Mouse (Mus musculus) kidney, adult 11 months (tissue): ENCODE measurements at regions not wholly inside any gene's neighbourhood (a gene's known extent, or its start where the extent isn't known, plus 50 kb on each side); places are given as distances from the start of the nearest gene placed in this dataset.

Source experiments
- DNase-seq: peaks from one replicate; pipeline ENCODE4 v3.0.0; 2022

DNA sequence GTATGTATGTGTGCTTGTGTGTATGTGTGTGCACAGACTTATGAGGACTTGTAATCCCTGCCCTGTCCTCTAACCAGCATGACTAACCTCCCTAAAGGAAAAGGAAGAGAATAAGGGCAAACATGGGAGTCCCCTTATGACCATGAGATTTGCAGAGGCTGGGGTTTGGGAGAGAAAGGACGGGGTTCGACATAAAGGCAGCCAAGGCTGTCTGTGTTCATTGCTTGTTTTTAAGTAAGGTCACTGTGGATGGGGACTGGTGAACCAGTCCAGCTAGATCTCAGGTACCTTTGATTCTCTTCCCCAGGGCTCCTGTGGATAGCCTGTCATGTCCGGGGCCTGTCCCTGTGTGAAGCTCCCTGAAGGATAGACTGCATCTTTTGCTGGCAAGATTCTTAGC lies 55.6 kb downstream of the Irf2bp2 start:
- no peak for DNase-seq

DNA sequence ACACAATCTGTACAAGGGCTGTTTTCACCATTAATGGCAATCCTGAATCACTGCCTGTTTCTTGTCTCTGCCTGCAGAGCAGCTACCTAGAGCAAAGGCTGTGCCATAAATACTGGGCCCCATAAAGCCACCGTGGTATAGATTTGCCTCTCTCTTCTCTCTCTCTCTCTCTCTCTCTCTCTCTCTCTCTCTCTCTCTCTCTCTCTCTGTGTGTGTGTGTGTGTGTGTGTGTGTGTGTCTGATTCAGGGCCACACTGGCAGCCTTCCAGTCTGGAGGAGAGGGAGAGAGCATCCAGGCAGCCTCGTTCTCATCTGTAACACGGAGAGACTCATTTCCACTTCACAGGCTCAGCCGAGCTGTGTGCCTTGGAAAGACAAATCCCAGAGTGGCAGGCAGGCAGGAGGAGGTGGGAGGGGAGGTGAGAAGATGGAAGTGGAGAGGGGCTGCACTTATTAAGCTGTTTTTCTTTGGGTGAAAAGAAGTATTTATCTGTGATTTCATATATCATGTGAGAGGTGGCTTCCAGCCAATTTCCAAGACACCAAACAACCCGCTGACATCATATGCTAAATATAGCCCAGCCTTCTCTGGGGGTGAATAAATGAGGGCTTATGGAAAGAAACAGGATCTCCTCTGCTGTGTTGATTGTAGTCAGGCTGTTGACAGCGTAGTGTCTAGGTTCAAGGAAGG lies 56.7 kb downstream of the Irf2bp2 start:
- DNase-seq = peak; percentile 52

DNA sequence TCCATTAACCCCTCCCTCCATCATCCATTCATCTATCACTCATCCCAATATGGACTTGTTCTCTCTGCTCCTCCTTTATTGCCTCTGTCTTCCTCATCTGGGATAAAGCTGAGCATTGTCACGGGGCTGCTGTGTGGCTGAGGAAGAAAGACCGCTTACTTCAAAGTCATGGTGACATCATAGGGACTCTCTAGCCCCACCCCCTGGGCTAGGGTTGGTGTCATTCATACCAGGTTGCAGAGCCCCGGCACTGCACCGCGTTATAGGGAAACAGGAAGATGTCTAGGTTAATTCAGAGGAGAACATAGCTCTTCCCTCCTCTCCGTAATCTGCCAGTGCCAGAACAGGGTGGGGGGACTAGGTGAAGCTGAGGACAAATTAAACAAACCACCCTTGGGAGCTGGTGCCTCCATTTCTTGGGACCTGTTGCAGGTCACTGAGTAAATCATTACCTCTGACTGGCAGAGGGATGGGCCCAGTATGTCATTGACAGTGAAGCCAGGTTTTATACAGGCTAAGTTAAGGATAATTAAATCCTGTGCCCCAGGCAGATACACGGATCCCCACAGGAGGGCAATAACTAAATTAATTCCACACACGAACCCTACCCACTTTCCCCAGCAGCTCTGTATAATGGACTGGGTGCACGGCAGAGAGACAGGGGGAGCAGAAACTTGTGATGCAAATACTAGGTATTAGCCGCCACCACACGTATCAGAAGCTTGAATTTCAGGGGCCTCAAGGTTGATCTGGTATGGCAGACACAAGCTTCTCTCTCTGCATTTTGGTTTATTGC lies 57.5 kb downstream of the Irf2bp2 start:
- peak; percentile 56 for DNase-seq

DNA sequence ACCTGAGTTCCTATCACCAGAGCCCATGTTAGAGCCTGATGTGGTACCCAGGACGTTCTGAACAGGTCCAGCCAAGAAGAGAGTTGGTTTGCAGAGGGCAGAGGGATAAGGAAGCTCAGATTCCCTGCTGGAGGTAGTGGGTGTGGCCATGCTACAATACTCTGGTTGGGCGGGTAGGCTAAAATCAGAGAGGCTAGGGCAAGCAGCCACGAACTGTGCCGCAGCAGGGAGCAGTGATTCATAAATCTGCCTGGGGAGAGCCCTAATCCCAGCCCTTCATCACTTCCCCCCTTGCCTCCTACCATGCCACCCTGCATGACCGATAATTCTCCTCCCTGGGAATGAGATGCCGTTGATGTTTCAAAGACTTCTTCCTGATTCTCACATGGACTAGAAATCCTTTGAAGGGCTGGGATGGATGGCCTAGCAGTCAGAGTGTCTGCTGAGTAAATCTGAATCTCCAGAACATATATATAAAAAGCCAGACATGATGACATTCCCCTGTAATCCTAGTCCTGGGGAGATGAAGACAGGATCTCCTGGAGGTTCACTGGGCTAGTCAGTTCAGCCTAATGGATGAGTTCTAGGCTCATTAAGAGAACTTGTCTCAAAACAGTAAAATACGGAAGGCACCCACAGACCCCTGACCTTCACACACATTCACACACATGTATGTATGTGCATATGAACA lies 57.6 kb upstream of the Tarbp1 start:
- DNase-seq = no peak

DNA sequence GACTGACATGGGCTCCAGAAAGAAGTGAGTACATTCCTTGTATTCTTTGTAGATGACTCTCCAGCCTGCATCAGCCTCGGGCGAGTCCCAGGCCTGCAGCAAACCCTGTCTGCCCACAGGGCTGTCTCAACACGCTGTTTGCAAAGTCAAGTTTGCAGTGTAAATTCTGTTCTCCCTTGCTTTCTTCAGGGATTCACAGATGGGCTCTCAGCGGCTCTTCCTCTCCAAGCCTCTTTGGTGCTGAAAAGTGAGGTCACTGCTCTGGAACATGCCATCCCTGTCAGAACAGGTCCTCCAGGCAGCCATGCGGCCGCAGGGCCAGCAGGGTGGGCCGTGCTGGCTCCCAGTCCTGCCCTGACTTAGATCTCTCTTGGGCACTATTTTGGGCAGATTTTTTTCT lies 56.6 kb upstream of the Tarbp1 start:
- DNase-seq = no peak

DNA sequence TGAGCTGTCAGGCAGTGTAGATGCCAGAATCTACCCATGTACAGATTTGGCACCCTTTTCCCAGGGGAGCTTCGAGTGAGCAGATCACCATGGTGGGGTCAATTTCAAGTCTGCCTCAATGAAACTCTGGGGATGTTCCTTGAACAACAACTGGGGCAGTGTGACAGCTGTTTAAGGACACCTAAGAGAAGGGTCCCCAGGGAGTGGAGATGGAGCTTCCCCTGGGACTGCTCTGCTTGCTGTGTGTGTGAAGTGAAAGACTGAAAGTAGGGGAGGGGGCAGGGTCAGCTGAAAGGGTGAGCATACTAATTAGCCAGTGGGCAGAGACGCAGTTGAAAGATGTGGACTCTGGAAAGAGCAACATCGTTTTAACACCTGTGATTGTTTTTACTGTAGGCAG lies 54.5 kb upstream of the Tarbp1 start:
- DNase-seq = no peak

DNA sequence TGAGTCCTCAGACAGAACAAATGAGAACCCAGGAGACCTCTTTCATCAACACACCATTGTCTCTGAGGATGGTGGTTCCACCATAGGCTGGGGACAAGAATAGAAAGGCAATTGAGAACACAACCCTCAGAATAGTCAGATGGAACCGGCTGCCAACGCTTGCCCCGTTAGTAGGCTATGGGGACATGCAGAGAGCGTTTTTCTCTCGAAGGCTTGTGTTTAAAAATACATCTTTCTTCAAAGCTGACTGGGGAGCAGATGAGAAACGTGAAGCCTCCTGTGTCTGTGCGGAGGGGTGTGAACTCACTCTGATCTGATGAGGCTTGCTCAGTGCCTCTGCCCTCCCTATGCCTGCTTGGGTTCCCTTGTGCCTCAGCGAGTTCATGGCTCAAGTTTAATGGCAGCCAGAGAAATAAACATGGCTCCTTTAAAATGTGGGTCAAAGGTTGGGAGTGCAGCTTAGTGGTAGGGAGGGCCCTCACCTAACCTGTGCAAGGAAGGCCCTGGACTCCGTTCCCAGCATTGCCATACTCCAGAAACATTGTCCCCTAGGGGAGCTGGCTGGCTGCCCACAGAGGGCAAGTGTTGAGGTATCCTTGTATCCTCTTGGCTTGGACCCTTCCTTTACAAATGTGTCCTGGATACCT lies 53.7 kb upstream of the Tarbp1 start:
- no peak for DNase-seq

DNA sequence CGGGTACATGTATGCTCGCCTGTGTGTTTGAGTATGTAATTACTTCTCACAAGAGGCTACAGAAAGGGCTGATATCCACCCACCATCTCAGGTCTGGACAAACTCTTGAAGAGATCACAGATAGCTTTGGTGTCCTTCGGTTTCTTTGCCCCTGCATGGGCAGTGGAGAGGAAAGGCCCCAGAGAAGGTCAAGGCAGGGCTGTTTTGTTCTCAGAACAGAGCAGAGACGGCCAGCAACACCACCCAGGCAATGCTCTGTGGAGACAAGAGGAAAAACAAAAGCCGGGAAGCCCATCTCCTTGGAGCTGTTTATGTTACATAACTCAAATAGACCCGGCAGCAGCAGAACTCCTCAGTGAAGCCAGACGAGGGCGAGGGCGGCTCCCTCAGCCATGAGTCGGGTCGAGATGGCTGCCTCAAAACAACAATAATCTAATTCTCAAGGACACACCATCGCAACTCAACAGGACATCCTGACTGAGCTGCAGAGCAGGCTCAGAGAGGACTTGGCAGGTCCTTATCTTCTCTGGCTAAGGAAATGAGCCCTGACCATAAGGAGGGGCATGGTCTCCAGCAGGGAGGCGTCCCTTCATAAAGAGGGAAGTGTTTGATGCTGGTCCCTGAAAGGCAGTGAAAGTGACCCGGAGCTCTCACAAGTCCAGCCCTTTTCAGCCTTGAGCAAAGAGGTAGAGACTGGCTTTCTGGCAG lies 52.2 kb upstream of the Tarbp1 start:
- peak; percentile 59 for DNase-seq

DNA sequence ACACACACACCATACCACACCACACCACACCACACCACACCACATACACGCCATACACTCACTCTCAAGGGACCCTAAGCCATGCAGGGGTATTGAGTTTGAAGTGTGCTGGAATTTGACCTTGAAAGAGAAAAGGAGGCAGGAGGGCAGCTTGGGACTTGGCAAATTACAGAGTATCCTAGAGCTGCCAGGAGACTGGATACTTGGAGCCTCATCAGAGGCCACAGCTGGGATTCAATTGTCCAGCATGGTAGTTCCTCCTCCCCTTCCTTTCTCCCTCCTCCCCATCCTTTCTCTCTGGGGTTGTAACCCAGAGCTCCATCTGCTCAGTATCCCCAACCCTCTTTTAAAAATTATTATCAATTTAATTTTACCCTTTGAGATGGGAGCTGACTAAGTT lies 50.7 kb upstream of the Tarbp1 start:
- DNase-seq = no peak
